Mouse (Mus musculus) cerebellum, adult 2 months (tissue): ENCODE results near the gene Igf1r.

Experiments used
- CTCF ChIP-seq: fragments of 200-500 bp; IDR thresholded peaks from 2 replicates; pipeline ENCODE4 v1.5.1; 2011; ENCODE audit warnings: low read depth, mild to moderate bottlenecking, control low read depth, low read length, moderate library complexity, borderline replicate concordance; ENCODE audit not compliant: insufficient read depth
- POLR2A ChIP-seq: fragments of 200-500 bp; IDR thresholded peaks from 2 replicates; pipeline ENCODE4 v1.6.1; 2011; ENCODE audit warnings: low read length, control low read depth, borderline replicate concordance; ENCODE audit not compliant: insufficient read depth

- TF ChIP-seq CTCF (no peak), POLR2A (no peak)
These were observed 73.4 kb downstream of the Igf1r start for GRCm38 (mm10) chr7:68026076-68026475.
